Mouse (Mus musculus) adrenal gland, adult 2 months (tissue): Measurements from ENCODE around the gene Mzf1. TPM values are rescaled to one million over a fixed set of nuclear protein-coding genes. Genes with fewer than 3 reads are reported as not detected.
"Not testable (repeated sequence)": the region's sequence is repeated elsewhere in the genome, so short reads cannot be mapped to it uniquely, and the experiment has no call there.

Experiments used
- DNase-seq: peaks from one replicate; pipeline ENCODE4 v3.0.0; 2021
- long read RNA-seq: library from polyadenylated mRNA; stranded (forward); transcript quantifications from one replicate; pipeline ENCODE4 v2.0.0, GENCODE M21; 2021
- polyA plus RNA-seq: library from polyadenylated mRNA; depleted of rRNA; stranded (reverse); fragments of >200 nt; gene quantifications from 2 replicates; pipeline ENCODE4 v1.2.3, GENCODE M21; 2012; rRNA removed
- total RNA-seq, 2 experiments: library from RNA; stranded (reverse); gene quantifications; 2 replicates each; pipeline ENCODE4 v1.2.3; 2021

The Mzf1 gene
- total RNA-seq (1 to 10 TPM; 1.7 to 2.3 TPM), polyA plus RNA-seq (8.0 and 9.6 TPM in 2 replicates)
- long read RNA-seq, partial matches to known transcripts = 0 of 3 reads
- long read RNA-seq, other reads (novel, unspliced or antisense) = 3 of 3 reads

DNA sequence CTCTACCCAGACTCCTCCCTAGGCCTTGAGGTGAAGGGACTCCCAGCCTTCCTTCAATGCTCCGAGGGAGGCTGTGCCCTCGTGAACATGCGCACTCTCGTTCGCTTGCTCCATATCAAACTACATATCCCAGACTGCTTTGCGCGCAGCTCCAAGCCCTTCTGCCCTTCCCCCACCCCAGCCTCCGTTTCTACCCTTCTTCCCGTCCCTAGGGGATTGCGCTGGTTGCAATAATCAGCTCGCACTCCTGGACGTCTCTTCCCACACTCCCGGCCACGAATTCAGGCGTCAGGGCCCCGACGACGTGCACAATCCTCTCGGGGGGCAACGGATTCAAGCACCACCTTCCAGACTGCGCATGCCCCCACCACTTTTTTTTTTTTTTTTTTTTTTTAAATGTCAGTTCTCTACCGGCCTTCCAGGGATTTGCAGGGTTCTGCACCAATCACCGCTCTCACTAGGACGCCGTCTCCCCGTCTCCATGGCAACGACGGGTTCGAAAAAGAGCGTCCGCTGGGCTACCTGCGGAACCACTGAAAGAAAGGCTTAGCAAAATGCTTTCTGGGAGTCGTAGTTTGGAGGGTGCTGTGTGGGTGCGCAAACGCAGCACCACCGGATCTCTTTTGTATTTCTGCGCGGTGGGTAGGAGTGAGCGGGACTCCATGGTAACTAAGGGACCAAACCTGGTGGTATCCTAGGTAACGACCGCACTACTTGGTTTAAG is at the start of gene Mzf1:
Gene Mzf1 (minus strand): TSS at position 478 of the 724 bp plus-strand sequence.
- DNase-seq = peak; percentile 94

- DNase-seq = no peak
Observed at GRCm38 (mm10) chr7:13095073-13095472, 40.5 kb upstream of the Mzf1 start, which contains the start of gene Vmn1r85. Gene Vmn1r85, minus strand, starts transcription at chr7:13095173.

GRCm38 (mm10) chr7:13072293-13072692 is 17.7 kb upstream of the Mzf1 start:
- no peak for DNase-seq

DNA sequence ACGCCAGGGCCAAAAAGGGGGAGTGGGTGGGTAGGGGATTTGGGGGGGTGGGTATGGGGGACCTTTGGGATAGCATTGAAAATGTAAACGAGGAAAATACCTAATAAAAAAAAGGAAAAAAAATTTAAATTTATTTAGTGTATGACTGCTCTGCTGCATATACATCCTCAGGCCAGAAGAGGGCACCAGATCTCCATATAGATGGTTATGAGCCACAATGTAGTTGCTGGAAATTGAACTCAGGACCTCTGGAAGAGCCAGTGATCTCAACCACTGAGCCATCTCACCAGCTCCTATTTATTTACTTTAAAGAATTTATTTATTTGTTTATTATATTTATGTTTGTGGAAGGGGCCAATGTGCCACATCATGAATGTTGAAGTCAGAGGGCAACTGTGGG is 8.8 kb upstream of the Mzf1 start:
- not testable (repeated sequence) for DNase-seq

GRCm38 (mm10) chr7:13059536-13059935 is 5.0 kb upstream of the Mzf1 start:
- no peak for DNase-seq

GRCm38 (mm10) chr7:13056913-13057700 is 2.5 kb upstream of the Mzf1 start:
- DNase-seq = no peak

- DNase-seq = no peak
Observed at GRCm38 (mm10) chr7:13053961-13054286, 640 bp downstream of the Mzf1 start.

GRCm38 (mm10) chr7:13053501-13053900 is 1.1 kb downstream of the Mzf1 start:
- DNase-seq = no peak

DNA sequence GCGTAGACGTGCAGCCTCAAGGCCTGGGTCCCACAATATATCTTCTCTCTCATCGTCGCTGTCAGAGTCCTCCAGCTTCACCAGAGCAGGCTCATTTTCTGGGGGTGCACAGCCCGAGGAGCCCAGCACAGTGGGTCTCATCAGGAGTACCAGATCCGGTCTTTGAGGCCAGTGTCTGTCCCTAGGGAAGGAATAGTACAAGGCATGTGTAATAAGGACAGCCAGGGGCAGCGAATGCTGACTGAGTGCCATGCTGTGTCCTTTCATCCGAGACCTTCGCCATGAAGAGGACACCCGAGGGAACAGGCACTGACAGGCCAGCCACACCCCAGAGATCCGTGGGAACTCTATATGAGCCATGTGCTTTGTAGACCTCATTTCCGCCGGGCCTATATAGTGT is 1.6 kb downstream of the Mzf1 start:
- no peak for DNase-seq

GRCm38 (mm10) chr7:13046084-13046483 is 8.5 kb downstream of the Mzf1 start:
- peak; percentile 75 for DNase-seq

GRCm38 (mm10) chr7:13044254-13044625 is 10.3 kb downstream of the Mzf1 start:
- DNase-seq = no peak

- DNase-seq = peak; percentile 62
Observed at GRCm38 (mm10) chr7:13043445-13044253, 10.9 kb downstream of the Mzf1 start.

DNA sequence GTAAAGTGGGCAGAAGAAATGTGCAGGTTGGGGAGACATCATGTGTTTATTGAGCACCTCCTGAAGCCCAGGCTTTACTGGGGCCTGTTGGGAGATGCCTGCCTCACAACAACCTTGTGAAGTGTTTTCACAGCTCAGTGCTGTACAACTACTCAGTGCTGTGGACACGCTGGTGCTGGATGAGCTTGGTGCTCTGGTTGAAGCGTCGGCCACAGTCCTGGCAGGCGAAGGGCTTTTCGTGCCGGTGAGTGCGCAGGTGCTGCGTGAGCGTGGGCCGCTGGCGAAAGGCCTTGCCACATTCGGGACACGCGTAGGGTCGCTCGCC is 11.5 kb downstream of the Mzf1 start:
- no peak for DNase-seq

DNA sequence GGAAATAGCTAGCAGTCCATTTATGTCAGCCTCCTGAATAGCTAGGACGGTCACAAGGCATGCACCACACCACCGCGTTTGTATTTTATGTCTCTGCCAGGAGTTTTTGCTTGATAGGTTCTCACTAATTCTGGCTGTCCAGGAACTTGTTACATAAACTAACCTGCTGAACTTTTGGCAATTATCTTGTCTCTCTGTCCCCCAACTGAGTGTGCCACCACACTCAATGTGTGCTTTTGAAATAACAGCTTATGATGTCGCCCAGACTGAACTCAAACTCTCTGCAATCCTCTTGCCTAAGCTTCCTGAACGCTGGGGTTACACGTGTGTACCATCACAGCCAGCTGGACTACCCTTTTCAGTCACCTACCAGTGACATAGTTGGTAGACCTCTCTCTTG is 12.1 kb downstream of the Mzf1 start:
- DNase-seq = no peak

- no peak for DNase-seq
Observed at GRCm38 (mm10) chr7:13041256-13041655, 13.3 kb downstream of the Mzf1 start.

- no peak for DNase-seq
Observed at GRCm38 (mm10) chr7:13039181-13039580, 15.4 kb downstream of the Mzf1 start.

DNA sequence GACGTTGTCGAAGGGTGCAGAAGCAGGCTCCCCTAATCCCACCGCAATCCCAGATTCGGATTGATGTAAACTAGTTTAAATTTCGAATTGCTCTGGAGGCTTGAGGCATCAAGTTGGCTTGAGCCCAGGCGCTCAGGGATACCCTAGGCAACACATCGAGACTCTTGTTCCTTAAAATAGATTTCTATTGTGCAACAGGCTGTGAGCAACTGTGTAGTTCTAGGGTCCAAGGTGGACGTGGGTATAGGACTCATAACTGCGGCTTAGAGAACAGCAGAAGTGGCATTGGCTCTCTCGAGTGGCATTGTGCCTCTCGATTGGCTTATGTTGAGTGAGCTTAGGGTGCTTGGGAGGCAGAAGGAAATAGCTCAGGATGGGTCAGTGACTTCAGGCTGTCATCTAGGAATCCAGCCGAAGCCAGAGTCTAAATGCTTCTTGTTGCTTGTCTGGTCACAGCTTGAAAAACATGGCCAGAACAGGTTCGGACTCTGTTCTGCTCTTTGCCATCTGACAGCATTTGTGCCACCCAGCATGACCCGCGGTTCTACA is 15.9 kb downstream of the Mzf1 start:
- DNase-seq = no peak

GRCm38 (mm10) chr7:13037901-13038555 is 16.5 kb downstream of the Mzf1 start, which contains the start of gene Ube2m:
Gene Ube2m, minus strand, starts transcription at chr7:13038275.
- peak; percentile 99 for DNase-seq

GRCm38 (mm10) chr7:13037366-13037765 is 17.2 kb downstream of the Mzf1 start:
- no peak for DNase-seq

DNA sequence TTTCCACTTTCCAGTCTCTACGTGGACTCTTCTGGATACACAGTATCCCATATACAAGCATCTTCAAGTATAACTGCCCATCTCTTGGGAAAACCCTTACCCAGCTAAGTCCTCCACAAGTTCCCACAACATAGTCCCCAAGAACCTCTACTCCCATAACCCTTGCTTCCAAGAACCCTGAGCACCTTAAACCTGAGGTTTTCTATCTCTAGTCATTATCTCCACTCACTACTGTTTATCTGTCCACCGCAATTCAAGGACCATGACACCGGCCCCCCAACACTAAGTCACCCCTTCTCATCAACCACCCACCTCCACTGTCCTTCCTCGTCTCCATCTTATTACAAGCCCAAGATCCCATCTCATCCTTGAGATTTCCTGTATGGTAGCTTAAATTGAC is 17.8 kb downstream of the Mzf1 start:
- no peak for DNase-seq

DNA sequence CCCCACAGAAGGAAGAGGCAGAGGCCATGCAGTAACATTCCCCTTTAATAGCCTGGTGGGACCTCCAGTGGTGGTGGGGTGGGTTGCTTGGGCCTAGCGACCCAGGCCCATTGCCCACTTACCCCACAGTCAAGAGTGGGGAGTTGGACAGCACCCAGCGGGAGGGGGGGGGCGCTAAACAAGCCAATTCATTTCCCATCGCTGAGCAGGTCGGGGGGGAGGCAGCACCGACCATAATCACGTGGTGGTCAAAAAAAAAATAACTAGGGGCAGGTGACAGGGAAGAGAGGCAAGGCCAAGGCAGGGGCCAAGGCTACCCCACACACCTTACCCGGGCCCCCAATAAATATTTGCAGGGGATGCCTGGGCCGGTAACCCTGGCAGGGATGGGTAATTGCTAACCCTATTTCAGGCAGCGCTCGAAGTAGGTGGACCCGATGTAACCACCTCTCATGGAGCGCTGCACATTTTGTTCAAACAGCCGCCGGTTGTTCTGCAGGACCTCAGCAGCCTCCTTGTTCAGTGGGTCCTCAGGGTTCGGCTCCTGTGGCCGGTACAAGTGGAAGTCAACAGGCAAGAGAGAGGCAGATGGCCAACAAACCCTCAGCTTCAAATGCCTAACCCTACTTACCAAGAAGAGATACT is 19.2 kb downstream of the Mzf1 start:
- no peak for DNase-seq
